Mouse (Mus musculus) G1E (cell line): Measurements from ENCODE around the gene Sorbs2. TPM values are rescaled to one million over a fixed set of nuclear protein-coding genes. Genes with fewer than 3 reads are reported as not detected.

Source experiments
- ATAC-seq: 2 replicates; pipeline ENCODE4 v1.8.0; 2016; ENCODE audit warnings: mild to moderate bottlenecking; ENCODE audit not compliant: insufficient number of reproducible peaks, poor library complexity, low FRiP score, severe bottlenecking; ENCODE audit errors: extremely low read depth
- DNase-seq: peaks from one replicate; pipeline ENCODE4 v3.0.0; 2012; ENCODE audit warnings: low spot score
- H3K27me3 ChIP-seq: 2 replicates; pipeline ENCODE4 v1.6.1; 2012; ENCODE audit warnings: mild to moderate bottlenecking, low read length, inconsistent platforms; ENCODE audit not compliant: insufficient read depth
- H3K36me3 ChIP-seq: replicated peaks from 2 replicates; pipeline ENCODE3; 2012; ENCODE audit warnings: mild to moderate bottlenecking, inconsistent platforms
- H3K4me1 ChIP-seq: 2 replicates; pipeline ENCODE4 v1.6.1; 2012; ENCODE audit warnings: low read depth, low read length, inconsistent platforms, mixed read lengths; ENCODE audit not compliant: insufficient read depth
- H3K4me3 ChIP-seq: 2 replicates; pipeline ENCODE4 v1.5.1; 2012; ENCODE audit warnings: low read depth, mild to moderate bottlenecking, inconsistent platforms, low read length, moderate library complexity, mixed read lengths
- H3K9me3 ChIP-seq: replicated peaks from 2 replicates; pipeline ENCODE4 v1.6.1; 2012; ENCODE audit warnings: inconsistent platforms
- CTCF ChIP-seq: IDR thresholded peaks from 2 replicates; pipeline ENCODE4 v1.5.1; 2012; ENCODE audit warnings: low read depth, low read length, inconsistent platforms, mixed read lengths
- GATA1 ChIP-seq: IDR thresholded peaks from 2 replicates; pipeline ENCODE4 v1.6.1; 2012; ENCODE audit warnings: borderline replicate concordance, low read length, inconsistent platforms, mixed read lengths
- GATA2 ChIP-seq: IDR thresholded peaks from 2 replicates; pipeline ENCODE4 v1.6.1; 2012; ENCODE audit warnings: low read depth, low read length, inconsistent platforms, borderline replicate concordance
- POLR2AphosphoS5 ChIP-seq: IDR thresholded peaks from 2 replicates; pipeline ENCODE4 v1.6.1; 2012; ENCODE audit warnings: low read depth, low read length, inconsistent platforms; ENCODE audit not compliant: insufficient replicate concordance
- TAL1 ChIP-seq: conservative IDR thresholded peaks from 2 replicates; pipeline ENCODE4 v1.6.1; 2012; ENCODE audit warnings: low read depth, low read length, inconsistent platforms, mixed read lengths
- polyA plus RNA-seq: library from polyadenylated mRNA; stranded (reverse); fragments of >175 nt; gene quantifications from 2 replicates; pipeline ENCODE4 v1.2.3, GENCODE M21; 2012
- total RNA-seq, 2 experiments: library from RNA; stranded (forward) in 1 of 2; stranded (reverse) in 1 of 2; fragments of 200-1000 nt in 1 of 2; fragments of >200 nt in 1 of 2; fragmentation: Nextera tagmentation in 1 of 2; gene quantifications; 2 replicates each; pipeline ENCODE4 v1.2.3; 2014 to 2017

Gene Sorbs2
- total and polyA plus RNA-seq, 3 experiments, result 0.49 TPM; not detected in 2

DNA sequence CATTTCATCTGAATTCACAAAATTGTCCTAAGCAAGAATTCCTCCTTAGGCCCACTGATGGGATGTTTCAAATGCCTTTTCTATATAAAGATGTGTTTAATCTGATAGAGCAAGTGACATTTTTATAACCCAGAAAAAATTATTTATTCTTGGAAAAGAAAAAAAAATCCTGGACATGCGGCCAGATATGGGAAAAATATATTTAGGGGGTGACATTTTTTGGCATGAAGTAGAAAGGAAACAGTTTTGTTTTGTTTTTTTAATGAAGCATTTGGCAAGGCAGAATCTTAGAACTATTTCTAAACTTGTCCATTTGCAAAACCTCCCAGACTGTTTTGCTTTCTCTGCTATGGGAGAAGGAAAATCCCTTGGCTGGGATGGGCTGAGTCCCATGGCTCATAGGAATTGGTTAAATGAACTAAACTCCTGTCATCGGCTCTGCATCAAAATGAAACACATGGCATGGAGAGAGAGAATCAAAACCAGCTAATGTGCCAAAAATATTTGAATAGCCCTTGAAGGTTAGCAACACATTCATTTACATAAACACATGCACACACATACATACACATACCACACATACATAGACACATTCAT is 182.1 kb downstream of the Sorbs2 start:
- no peak for ATAC-seq
- TF ChIP-seq TAL1 (no peak), GATA1 (no peak), POLR2AphosphoS5 (no peak), GATA2 (no peak), CTCF (no peak)
- H3K36me3 ChIP-seq, result no peaks in the 10 kb centered on the region
- no peak for DNase-seq
- no peaks in the 10 kb centered on the region for H3K27me3 ChIP-seq
- no peaks in the 10 kb centered on the region for H3K9me3 ChIP-seq
- no peaks in the 10 kb centered on the region for H3K4me1 ChIP-seq
- no peak overlapping the region for H3K4me3 ChIP-seq

- Histone ChIP-seq H3K27me3 (no peaks in the 10 kb centered on the region), H3K4me1 (no peaks in the 10 kb centered on the region), H3K4me3 (no peak overlapping the region), H3K9me3 (no peaks in the 10 kb centered on the region), H3K36me3 (no peaks in the 10 kb centered on the region)
- ATAC-seq (no peak), DNase-seq (no peak)
- no peak for TF ChIP-seq GATA2
- TF ChIP-seq GATA1, result no peak
- TF ChIP-seq POLR2AphosphoS5, result no peak
- TF ChIP-seq CTCF, result no peak
- no peak for TF ChIP-seq TAL1
Observed at GRCm38 (mm10) chr8:45700100-45700499, 192.5 kb downstream of the Sorbs2 start.

DNA sequence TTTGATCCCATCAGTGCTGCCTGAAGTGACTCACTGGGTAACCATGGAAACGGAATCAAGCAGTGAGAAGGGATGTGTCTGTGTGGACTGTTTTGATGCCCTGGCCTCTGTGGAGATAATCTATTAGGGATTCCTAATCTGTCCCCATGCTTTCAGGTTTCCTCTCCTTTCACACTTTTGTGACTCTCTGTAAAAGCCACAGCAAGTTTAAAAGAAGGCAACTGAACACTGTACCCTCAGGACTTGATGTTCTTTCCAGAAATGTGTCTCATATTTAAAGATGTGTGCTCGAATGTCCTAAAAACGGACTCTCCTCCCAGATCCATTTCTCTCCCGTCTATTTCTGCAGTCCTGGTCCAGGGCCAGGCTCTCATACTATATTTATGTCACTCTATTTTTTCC is 196.1 kb downstream of the Sorbs2 start:
- H3K4me3 ChIP-seq, result no peak overlapping the region
- H3K36me3 ChIP-seq, result no peaks in the 10 kb centered on the region
- H3K4me1 ChIP-seq, result no peaks in the 10 kb centered on the region
- TF ChIP-seq POLR2AphosphoS5 (no peak), CTCF (no peak), TAL1 (no peak), GATA1 (no peak), GATA2 (no peak)
- H3K9me3 ChIP-seq, result no peaks in the 10 kb centered on the region
- no peak for ATAC-seq
- no peaks in the 10 kb centered on the region for H3K27me3 ChIP-seq
- DNase-seq, result no peak

DNA sequence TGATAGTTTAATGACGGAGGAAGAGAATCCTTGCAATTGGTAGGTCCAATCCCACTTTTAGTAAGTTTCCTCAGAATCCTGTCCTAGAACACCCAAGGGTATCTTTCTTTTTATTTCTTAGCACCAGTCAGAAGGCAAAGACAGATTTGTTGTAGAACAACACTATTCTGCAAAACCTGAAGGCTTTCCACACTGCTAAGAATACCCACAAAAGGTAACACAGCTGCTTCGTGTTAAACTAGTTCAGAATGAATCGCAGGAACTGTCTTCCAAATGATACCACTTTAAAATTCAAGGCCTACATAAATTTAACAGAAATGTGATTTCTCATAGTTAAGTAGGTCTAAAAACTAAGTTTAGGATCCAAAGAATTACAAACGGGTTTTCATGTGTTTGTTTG is 201.5 kb downstream of the Sorbs2 start:
- no peak overlapping the region for H3K4me3 ChIP-seq
- no peaks in the 10 kb centered on the region for H3K4me1 ChIP-seq
- DNase-seq (no peak), ATAC-seq (no peak)
- H3K9me3 ChIP-seq, result no peaks in the 10 kb centered on the region
- no peaks in the 10 kb centered on the region for H3K27me3 ChIP-seq
- TF ChIP-seq GATA2 (no peak), TAL1 (no peak), GATA1 (no peak), POLR2AphosphoS5 (no peak), CTCF (no peak)
- H3K36me3 ChIP-seq, result no peaks in the 10 kb centered on the region

GRCm38 (mm10) chr8:45709734-45710133 is 202.1 kb downstream of the Sorbs2 start:
- Histone ChIP-seq H3K36me3 (no peaks in the 10 kb centered on the region), H3K4me3 (no peak overlapping the region), H3K27me3 (no peaks in the 10 kb centered on the region), H3K4me1 (no peaks in the 10 kb centered on the region), H3K9me3 (no peaks in the 10 kb centered on the region)
- TF ChIP-seq POLR2AphosphoS5 (no peak), GATA1 (no peak), TAL1 (no peak), GATA2 (no peak), CTCF (no peak)
- no peak for DNase-seq
- no peak for ATAC-seq

DNA sequence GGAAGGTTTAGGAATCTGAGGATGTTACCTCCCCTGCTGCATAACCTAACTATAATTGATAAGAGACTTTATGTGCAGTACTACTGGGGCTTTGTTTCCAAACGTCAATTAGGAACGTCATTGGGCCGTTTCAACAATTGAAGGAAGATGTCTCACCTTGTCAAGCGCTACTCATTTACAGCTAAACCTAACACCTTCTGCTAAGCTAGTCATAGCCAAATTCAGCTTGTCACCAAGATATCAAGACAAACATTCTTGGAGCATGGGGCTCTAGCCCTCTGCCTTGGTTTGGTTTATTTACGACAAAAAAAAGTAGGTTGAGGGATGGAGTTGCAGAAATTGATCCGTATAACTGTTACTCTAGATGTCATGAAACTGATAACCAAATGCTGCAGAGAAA is 205.0 kb downstream of the Sorbs2 start:
- H3K9me3 ChIP-seq, result no peaks in the 10 kb centered on the region
- no peak overlapping the region for H3K4me3 ChIP-seq
- DNase-seq (no peak), ATAC-seq (no peak)
- H3K27me3 ChIP-seq, result no peaks in the 10 kb centered on the region
- no peak for TF ChIP-seq GATA2
- no peak for TF ChIP-seq GATA1
- no peaks in the 10 kb centered on the region for H3K36me3 ChIP-seq
- H3K4me1 ChIP-seq, result no peaks in the 10 kb centered on the region

GRCm38 (mm10) chr8:45714806-45715205 is 207.2 kb downstream of the Sorbs2 start:
- TF ChIP-seq CTCF, result no peak
- TF ChIP-seq TAL1, result no peak
- no peak for TF ChIP-seq POLR2AphosphoS5
- TF ChIP-seq GATA2, result no peak
- no peak for TF ChIP-seq GATA1
- ATAC-seq, result no peak
- no peak for DNase-seq
- no peaks in the 10 kb centered on the region for H3K36me3 ChIP-seq
- H3K27me3 ChIP-seq, result no peaks in the 10 kb centered on the region
- H3K4me1 ChIP-seq, result no peaks in the 10 kb centered on the region
- no peak overlapping the region for H3K4me3 ChIP-seq
- no peaks in the 10 kb centered on the region for H3K9me3 ChIP-seq
